Mouse (Mus musculus) kidney, postnatal 25 days (tissue): ENCODE measurements around the gene Pde11a.
A peak's percentile ranks its signal among the peaks of the same experiment; 100 is the strongest.

ENCODE experiments used
- DNase-seq, 2 experiments: peaks; one replicate each; pipeline ENCODE4 v3.0.0; 2021; ENCODE audit warnings: mixed read lengths in 2 of 2

Pde11a gene

DNA sequence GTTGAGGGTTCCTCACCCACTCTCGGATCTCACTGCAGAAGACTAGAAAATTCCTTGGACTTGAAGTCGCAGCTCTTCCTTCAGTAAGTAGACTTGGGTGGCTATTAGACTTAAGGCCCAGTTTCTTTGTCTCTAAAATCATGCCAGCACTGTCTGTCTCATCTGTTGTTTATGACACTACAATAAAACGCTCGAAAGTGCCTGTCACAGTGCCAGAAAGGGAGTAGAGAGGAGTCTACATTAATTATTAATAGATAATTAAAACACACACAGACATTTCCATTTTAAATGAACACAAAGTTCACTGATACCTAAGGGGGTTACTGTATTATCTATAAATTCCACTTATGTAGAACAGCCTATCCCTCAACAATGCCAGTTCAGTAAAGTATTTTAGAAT, 287.7 kb downstream of the Pde11a start:
- DNase-seq, result peak in 1 of 2 experiments; percentile 57

DNA sequence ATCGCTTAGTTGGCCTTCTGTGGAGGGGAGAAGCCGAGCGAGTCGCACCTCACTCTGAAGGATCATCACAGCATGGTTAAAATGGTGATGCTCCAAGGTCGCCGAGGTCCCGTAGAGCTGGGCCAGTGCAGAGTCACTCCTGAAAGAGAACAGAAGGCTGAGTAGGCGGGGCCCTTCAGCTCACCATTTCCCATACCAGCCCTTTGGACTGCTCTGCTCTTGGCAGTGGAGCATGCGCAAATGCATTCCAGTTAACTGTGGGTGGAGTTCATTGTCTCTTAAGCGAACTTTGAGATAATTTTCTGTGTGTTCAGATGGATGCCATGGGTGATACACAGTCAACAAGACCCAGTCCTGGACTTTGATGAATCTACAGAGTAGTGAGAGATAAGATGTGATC, 288.5 kb downstream of the Pde11a start:
- peak; percentile 64 to 81 for DNase-seq

DNA sequence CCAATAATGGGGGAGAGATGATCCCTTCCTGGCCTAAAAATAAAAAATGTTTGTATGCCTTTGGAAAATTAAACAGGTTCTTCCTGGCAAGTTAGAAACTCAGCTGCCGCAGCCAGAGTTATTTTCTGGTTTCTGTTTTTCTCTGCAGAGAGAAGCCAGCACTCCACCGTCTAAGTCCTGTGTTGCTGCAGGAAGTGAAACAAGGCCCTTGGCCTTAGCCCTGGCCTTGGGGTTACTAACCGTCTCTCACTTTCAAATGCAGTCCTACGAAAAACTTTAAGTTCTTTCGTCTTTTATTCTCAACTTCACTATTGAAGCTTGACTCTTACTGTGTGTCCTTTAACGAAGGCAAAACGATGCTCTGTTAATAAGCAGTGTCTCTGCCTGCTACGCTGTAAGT, 289.0 kb downstream of the Pde11a start:
- no peak for DNase-seq

DNA sequence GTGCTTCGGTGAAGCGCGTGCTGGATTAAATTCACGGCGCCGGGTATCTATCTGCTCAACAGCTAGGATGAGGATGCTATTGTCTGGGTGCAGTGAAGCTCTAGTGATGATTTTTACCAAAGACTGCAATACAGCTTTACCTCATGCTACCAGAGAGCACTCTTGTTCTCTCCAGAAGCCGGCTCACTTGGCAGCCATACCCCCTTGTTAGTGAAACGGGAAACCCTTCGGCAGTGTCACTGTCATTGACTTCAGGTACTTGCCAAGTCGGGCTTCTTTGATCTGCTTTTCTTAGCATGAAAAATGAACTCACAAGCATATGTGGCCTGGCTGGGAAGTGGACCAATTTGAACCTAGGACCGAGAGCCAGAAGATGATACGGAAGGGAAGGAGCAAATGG, 290.8 kb downstream of the Pde11a start:
- no peak for DNase-seq

DNA sequence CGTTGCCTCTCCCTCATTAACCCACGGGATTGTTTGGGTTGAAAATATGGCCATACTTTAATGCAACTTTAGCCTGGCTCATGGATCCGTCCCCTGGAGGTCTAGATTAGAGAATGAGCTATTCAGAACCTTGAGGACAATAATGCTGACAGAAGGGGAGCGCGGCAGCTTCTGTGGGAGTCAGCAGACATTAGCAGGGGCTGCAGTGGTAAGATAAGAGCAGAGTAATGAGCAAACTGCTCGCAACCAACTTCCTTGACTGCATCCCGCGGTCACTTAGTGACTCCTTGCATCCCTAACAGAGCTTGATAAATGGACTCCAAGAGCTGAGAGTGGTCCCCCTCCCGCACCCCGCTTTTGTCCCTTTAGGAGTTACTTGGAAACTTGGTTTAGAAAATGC, 296.4 kb downstream of the Pde11a start:
- DNase-seq, result no peak

DNA sequence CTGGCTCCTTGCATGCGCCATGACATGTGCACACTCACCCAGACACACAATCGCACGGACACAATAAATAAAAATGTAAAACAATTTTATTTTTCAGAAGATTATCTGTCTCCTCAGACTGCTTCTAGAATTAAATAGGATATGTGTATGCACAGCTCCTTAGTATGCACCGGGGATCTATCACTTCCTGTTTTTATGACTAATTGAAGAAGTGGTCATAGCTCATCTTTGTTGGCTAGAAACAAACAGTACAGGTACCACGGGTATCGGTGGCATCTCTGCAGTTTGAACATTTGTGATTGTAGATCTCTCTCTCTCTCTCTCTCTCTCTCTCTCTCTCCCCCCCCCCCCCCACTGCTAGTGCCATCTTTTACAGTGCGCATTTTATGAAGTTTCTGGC, 298.5 kb downstream of the Pde11a start:
- no peak for DNase-seq

DNA sequence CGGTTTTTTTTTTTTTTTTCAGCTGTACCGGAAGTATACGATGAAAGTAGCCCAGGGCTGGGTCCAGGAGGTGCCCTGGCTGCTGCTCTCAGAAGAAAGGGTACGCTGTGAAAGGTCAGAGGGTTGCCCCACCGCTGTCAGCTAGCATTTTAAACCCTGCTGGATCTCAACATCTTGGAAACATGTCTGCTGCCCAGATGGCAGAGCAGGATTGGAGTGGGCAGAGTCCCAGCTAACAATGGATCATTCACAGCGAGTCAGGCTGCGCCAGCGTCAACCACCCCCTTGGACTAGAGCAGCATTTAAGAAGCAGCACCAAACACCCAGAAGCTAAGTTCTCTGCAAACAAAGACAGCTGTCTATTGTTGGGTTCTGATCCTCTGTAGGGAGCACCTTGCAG, 308.5 kb downstream of the Pde11a start:
- no peak for DNase-seq

DNA sequence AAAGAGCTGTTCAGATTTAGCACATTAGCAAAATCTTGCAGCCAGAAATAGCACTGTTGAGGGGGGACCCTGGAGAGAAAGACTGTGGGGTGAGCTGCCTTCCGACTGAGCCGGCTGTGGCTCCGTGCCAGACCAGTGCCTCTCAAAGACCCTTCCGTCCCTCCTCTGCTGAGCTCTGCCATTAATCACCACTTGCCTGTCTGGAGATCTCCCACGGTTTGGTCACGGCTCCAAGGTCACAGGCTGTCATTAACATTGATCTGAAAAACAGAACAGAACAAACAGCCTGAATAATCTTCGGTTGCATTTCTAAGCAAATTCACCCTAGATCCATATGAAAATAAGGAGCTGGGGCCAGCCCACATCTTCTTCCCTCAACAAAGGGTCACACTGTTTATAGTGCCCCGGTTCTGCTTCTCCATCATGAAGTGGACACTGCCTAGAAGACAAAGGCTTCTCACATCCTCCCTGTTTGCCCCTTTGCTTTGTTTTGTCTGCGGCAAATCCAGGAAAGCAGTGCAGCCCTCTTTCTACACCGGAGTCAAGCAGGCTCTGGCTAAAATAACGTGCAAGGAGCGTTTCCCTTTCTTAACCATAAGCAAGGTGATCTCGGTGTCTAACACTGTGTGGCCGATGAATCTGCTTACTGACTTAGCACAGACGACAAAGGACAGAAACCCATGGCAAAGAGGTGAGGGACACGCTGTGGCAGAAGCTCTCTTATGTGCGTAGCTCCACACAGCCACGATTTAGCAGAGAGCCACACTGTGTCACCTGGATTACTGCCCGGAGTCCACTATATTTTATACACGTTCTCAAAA, 309.3 kb downstream of the Pde11a start:
- peak; percentile 34 to 39 for DNase-seq

DNA sequence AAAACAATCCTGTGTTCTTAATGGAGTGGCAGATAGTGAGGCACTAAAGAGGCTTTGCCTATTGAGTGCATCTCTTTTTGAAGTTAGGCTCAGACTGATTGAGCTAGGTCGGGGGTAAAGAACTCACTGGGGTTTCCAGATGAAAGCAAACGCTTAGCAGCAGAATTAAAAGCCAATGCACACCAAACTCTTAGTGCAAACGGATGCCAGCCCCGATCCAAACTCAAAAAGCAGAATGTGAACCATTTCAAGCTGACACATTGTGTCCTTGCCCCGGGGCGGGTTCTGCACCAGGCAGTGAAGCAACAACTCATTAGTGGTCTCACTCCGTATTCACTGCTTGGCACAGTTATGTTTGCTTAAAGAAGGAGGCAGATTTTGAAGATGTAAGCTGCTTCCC, 321.7 kb downstream of the Pde11a start:
- DNase-seq, result no peak

DNA sequence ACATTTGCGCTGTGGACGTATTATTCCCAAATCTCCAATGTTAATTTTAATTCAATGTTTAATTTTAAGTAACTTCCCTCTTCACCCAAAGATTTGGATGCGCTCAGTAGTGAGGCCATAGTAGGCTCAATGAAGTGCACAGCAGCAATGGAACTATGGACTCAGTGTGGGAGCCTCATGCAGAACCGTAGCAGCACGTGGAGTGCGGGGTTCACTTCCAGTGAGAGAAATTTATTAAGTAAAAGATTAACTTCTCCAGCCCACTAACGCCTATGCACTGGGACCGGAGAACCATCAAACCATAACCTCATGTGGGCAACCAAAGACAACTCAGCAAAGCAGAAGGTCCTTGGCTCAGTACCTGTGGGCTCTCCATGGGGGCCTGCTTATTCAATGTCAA, 322.4 kb downstream of the Pde11a start:
- peak; percentile 67 to 83 for DNase-seq

DNA sequence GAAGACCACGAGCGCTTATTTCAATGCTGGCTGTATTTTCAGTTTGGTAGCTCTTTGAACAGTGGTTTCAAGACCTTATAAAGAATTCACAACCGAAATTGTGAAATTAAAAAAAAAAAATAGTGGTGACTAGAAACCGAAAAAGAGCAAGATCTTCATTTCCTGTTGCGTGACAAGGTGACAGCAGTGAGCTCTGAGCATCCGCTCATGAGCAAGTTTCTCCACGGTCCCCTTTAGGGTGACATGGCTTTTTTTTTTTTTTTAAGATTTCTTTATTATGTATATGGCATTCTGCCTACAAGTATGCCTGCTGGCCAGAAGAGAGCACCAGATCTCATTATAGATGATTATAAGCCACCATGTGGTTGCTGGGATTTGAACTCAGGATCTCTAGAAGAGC, 323.1 kb downstream of the Pde11a start:
- DNase-seq, result no peak

DNA sequence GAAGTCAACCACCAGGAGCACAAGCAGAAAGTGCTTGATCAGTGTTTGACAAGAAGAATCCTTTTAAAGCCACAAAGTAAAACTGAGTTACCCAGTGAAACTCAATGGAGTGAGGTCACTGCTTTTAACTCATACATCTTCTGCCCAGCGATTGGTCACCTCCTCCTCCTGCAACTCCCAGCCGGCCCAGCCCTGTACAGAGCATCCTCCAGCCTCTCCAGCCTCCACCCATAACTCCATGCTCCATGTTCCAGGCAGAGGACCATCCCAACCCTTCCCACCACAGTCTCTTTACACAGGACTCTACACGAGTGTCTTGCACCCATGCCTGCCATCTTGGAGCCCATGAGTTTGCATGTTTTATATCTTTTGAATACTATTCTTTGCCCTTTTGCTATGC, 323.9 kb downstream of the Pde11a start:
- DNase-seq, result no peak

DNA sequence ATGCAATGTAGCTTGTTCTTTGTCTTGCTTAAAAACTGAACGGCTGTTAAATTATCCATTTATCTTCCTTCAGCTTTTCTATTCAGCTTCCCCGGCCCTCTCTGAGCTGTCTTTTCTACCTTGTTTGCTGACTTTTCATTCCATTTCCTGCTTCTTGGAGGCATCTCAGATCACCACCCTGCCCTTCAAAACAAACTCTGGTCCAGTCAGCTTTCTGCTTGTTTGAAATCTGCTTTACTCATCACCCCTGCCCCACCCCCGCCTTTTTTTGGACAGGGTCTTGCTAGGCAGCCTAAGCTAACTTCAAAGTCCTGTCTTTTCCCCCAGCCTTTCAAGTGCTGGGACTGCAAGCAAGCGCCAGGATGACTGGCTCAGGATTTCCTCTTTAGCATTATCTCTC, 332.4 kb downstream of the Pde11a start:
- DNase-seq, result no peak

DNA sequence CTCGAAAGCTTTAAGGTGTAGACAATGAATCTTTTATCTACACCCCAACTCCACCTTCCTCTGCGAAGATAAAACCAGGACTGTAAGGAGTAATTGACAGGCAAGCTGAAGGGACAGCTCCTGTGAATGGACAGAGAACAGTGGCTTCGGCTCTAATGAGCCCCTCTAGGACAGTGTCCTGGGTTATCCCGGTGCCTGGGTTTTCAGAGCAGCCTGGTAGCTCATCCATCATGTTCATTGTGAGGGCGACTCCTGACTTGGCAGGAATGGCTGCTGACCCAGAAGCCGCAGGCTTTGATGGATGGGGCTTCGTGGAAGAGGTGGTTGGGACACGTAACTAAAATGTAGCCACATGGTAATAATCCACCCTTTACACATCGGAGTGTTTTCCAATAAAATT, 335.7 kb downstream of the Pde11a start:
- DNase-seq, result no peak

DNA sequence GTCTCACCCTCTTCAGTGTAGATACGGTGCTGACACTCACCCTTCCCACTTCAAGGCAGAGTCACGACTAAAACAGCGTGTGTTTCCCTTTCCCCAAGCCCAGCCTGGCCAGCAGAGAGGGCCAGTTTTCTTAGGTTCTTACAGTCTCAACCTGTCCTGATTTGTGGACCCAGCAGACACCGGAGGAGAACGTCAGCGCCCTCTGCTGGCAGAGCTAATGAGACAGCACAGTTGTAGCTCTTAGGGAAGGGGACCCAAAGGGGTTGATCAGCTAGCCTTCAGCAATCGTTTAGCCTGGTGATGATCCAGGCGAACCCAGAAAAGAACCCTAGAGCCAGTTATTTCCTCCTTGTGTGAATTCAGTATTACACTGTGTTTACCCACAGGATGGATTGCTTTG, 337.2 kb downstream of the Pde11a start:
- DNase-seq, result peak; percentile 85 to 92

DNA sequence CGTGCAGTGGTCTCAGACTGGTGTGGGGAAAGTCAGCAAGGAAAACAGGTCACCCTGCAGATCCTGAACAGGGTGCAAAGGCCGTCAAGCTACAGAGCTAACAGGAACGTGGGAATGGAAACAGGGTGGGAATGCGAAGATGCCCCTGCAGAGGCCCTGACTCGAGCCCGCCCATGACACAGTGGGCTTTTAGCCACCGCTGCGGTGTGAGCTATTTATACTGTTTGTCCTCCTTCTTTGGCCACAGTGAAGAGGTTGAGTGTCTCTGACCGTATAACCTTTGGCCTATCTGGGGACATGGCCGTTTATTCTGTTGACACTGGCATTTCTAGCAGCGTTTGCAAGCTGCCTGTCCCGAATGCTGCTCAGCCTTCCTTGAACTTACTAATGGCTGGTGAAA, 338.9 kb downstream of the Pde11a start:
- DNase-seq, result peak; percentile 38 to 68

DNA sequence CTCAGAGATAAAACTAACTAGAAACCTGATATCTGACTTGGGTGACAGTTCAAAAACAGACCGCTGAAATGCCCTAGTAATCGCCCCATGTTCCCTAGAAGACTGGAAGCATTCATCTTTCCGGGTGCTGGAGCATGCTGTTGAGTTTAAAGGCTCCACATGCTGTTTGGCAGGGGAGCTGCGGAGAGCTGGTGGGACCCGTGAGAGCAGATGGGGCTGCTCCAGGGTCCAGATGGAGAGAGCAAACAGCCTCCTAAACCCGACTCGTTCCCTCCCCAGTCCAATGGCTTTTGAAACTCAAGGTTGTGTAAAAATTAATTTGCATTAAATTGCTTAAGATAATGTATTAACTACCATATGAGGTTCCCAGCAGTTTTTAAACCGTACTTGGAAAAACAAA, 339.9 kb downstream of the Pde11a start:
- DNase-seq, result peak in 1 of 2 experiments; percentile 44

DNA sequence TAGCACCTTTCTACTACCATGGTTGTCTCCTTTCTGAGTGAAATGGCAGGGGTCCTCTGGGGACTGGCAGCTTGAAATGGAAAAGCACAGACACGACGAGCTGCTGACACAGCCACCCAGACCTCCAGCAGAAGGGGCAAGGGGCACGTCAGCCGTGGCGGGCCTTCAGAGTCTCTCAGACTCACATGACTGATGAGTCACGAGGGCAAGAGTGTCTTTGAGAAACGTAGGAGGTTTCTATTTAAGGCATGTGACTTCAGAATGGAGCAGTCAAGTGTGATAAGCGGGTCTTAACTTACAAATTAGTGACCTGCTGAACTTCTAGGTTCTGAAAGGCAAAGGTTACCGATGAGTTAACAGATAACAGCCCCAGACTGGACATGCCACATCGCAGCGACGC, 340.8 kb downstream of the Pde11a start:
- DNase-seq, result peak; percentile 83 to 89

DNA sequence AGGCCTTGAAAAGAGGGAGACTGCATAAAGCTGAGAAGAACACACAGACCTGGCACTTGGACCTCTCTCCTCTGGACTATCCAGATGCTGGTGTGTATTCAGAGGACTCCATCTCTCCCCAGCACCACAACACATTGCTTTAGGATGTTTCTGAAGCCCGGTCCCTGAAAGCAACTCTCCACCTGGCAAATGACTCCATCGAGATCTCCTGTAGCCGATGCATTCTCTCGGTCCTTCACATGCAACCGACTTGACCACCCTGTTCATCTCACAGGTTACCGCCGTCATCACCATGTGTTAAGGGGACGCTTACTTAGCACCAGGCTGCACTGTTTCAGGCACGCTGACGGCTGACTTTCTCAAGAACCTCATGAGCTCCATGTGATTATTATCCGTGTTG, 343.7 kb downstream of the Pde11a start:
- DNase-seq, result no peak

DNA sequence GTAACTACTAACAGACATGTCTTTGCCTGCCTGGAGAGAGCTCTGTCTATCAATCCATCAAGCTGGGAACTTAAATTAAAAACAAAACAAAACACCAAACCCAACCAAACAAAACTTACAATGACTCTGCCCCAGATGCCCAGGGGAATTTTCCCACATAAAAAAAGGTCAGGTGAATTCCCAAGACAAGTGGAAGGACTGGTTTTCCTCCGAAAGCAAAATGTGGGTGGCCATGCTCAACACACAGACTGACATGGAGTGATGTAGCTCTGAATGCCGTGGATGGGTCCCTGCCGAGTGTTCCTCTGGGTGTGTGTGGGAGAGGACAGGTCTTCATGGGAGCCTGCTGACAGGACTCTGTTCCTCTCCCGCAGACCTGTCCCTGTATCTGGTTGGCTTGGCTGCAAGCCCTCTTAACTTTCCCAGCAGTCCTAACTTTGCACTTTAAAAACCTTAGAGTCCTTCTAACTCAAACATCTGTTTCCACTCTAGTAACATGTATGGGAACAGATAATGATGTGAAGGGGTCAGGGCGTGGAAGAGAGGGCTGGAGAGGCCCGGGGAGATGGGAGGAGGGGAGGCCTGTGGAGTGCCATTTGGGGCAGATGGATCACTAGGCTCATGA, 346.9 kb downstream of the Pde11a start:
- DNase-seq, result no peak

DNA sequence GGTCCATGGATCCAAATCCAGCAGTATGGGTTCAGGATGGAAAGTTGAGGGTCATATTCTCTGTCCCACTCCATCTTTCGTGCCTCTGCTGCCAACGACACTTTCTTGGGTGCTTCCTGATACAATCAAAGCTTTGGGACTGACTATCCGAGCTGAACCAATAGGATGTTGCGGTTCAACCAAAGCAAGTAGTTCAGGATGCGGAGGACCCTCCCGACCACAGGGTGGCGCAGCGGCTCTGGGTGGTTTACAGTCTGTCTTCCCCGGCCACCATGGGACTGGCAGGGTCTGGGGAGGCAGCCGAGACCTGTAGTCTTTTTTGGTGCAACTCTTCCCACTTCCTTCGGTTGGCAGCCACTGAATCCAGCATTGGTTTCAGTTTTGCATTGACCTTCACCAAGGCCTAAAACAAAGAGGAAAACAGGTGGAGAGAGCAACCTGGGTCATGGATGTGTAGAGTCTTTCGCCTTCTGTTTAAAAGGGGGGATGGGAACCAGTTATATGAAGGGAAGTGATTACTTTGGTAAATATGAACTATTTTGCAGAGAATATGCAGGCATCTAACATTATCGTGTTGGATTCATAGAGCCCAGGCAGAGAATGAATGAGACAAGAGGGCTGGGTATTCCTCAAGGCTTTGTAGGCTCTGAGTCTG, 347.6 kb downstream of the Pde11a start:
- DNase-seq, result peak; percentile 79 to 81

DNA sequence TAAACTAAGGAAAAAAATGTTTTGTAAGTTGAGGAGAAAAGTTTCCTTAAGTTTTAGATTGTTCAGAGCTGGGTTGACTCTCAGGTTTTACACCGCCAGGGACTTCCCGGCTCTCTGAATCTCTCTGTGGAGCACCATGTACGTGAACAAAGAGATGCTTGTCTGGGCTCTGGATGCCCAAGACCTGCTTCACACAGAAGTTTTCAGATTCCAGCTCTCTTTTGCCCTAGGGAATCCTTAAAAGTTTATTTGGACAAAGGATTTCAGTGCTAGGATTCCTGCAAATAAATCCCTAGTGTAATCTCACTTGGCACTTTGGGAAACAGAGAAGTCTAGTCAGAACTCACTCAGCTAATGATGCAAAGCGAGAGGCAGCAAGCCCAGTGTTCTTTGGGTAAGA, 348.9 kb downstream of the Pde11a start:
- DNase-seq, result no peak

DNA sequence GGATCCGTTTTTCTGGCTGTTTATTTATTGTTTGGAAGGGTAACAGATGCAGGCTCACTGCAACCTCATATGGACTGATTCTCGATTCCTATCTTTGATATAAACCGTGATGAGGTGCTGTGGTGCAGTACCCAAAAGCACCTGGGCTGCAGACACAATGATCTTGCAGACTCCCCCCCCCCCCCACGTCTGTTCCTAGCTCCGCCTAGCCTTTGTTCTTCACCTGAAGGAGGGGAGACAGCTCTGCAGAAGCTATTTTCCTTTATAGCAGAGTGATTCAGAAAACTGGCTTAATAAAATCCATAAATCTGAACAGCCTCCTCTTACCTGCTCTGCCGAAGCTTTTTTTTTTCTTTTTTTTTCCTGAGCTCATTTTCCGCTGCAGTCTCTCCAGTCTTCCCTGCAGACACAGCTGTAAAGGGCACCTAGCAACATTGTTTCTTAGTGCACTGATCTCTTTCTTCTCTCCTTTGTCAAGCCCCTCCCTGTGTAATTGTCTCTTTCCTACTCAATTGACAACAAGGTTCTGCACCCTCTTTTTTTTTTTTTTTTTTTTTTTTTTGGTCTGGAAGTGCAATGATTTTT, 349.7 kb downstream of the Pde11a start:
- DNase-seq, result no peak

DNA sequence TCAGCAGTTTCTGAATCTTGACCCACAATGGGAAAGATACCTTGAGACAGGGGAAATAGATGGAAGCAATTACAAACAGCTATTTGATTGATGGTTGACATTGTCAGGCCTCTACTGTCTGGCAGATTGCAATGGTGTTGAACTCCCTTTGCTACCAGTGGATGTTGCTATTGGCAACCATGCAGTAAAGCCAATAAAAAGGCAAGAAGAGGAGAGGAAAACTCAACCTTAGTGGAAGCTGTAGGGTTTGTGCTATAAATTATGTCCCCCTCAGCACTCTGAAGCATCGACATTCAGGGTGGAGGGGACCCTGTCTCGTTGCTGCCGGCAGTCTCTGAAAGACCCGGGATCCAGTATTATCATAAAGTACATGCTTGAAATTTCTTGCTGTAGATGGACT, 350.2 kb downstream of the Pde11a start:
- no peak for DNase-seq
